Mouse (Mus musculus) bone marrow macrophage, adult 2 months (primary cell): ENCODE data around the gene Tmem104.

Source experiments
- CTCF ChIP-seq: IDR thresholded peaks from 2 replicates; pipeline ENCODE4 v1.5.1; 2012; ENCODE audit warnings: low read depth, mild to moderate bottlenecking, low read length, moderate library complexity
- POLR2A ChIP-seq: IDR thresholded peaks from 2 replicates; pipeline ENCODE4 v1.6.1; 2012; ENCODE audit warnings: mild to moderate bottlenecking, low read depth, low read length, borderline replicate concordance

DNA sequence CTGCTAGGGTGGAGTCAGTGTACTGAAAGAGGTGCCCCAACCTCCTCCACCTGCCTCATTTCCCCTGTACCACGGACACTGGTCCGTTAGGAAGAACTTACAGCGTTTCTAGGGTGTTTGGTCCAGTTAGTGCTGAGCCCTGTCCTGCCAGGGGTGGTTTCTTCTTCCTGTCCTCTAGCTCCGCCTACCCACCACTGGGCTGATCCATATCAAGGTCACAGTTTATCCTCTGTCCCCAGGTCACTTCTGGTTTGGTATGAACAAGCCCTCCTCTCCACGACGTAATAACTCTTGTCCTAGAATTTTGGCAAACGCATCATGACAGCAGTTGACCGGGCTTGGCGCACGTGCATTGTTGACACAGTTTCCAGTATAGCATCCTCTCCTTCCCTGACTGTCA is 32.4 kb downstream of the Tmem104 start:
- no peak for TF ChIP-seq CTCF
- TF ChIP-seq POLR2A = no peak
